Mouse (Mus musculus): ENCODE measurements around the gene Taar7e.
"Not testable (repeated sequence)": the region's sequence is repeated elsewhere in the genome, so short reads cannot be mapped to it uniquely, and the experiment has no call there.

Taar7e gene

GRCm38 (mm10) chr10:24037314-24037713, at the start of gene Taar7e:
Taar7e (plus strand) TSS chr10:24037614.
- DNase-seq (ENCODE audit: low spot score), result no peak

- DNase-seq (ENCODE audit: low spot score), result no peak
These were observed 44.0 kb upstream of the Taar7e start, which contains the start of gene Taar7a for GRCm38 (mm10) chr10:23993381-23993780. Taar7a (minus strand) TSS chr10:23993481.

- no peak for DNase-seq (ENCODE audit: low spot score)
These were observed 37.8 kb upstream of the Taar7e start, which contains the start of gene Taar7b for GRCm38 (mm10) chr10:23999639-24000038. Taar7b (plus strand) TSS chr10:23999939.

- DNase-seq (ENCODE audit: low spot score), result no peak
These were observed 31.0 kb upstream of the Taar7e start for GRCm38 (mm10) chr10:24006442-24006841.

GRCm38 (mm10) chr10:24007034-24007433, 30.4 kb upstream of the Taar7e start:
- no peak for DNase-seq (ENCODE audit: low spot score)

- no peak for DNase-seq (ENCODE audit: low spot score)
These were observed 29.3 kb upstream of the Taar7e start for GRCm38 (mm10) chr10:24008143-24008542.

DNA sequence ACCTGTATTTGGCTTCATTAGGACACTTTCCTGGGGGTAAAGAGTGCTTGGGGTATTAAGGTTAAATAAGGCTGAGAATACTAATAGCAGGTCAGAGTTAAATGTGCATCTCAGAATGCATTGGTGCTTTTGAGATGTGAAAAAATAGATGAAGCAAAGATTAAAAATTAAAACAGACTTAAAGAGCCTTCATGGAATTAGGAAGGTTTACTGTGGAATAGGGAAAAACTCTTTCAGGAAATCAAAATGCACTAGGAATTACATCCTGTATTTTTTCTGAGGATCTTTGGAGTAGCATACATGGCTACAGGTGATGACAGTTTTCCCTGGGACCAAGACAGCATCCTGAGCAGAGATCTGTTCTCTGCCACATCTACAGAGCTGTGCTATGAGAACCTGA, 10.5 kb upstream of the Taar7e start, which contains the start of gene Taar7d:
Gene Taar7d (plus strand): TSS at position 301 of the 400 bp plus-strand sequence.
- DNase-seq (ENCODE audit: low spot score), result no peak

- DNase-seq (ENCODE audit: low spot score), result no peak
These were observed 6.1 kb upstream of the Taar7e start for GRCm38 (mm10) chr10:24031347-24031746.

DNA sequence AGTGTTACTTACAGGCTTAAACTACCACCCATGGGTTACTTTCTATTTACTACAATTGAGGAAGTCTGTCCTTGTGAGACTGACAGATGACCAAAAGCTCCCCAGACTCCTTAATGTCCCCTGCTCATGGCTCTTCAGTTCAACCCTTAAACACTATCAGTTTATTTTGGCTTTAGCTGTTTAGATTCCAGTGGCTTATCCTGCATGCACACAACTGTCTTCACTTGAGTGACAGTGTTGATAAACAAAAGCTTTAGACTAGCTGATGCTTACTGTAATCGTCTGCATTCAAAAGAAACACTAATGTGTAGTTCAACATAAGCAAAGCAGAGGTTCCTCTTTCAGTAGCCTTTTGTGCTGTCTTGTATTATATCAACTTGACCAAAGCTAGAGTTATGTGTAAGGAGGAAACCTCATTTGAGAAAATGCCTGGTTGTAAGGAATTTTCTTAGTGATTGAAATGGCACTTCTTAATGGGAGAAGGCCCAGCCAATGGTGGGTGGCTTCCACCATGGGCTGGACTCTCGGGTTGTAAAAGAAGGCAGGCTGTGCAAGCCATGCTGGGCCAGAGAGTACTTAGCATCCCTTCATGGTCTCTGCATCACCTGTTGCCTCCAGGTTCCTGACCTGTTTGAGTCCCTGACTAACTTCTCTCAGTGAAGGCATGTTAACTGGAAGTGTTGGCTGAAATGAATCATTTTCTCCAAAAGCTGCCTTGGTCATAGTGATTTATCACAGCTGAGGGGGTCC, 2.9 kb downstream of the Taar7e start:
- DNase-seq (ENCODE audit: low spot score), result no peak

DNA sequence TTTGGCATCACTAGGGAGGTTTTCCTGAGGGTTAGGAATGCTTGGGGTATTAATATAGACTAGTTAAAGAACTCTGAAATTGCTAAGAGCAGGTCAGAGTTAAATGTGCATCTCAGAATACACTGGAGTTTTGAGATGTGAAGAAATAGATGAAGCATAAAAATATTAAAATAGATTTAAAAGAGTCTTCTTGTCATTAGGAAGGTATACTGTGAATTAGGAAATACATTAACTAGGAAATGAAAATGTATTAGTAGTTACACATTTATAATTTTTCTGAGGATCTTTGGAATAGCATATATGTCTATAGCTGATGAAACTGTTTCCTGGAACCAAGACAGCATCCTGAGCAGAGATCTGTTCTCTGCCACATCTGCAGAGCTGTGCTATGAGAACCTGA, 11.8 kb downstream of the Taar7e start, which contains the start of gene Taar7f:
Gene Taar7f (plus strand): TSS at position 301 of the 400 bp plus-strand sequence.
- DNase-seq (ENCODE audit: low spot score), result no peak

DNA sequence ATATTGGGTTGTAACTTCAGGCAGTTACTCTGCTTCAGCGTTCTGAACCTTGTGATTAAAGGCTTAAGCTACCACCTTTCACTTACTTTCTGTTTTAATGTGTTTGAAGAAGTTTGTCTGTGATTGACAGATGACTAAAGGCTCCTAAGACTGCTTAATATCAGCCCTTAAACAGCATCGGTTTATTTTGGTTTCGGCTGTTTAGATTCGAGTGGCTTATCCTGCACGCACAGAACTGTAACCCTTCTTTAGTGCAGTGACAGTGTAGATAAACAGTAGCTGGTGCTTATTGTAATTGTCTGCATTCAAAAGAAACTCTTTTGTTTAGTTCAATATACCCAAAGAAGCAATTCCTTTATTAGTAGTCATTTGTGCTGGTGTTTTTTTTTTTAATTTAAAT, 14.6 kb downstream of the Taar7e start:
- no peak for DNase-seq (ENCODE audit: low spot score)

GRCm38 (mm10) chr10:24058986-24059385, 21.6 kb downstream of the Taar7e start:
- DNase-seq (ENCODE audit: low spot score), result no peak

DNA sequence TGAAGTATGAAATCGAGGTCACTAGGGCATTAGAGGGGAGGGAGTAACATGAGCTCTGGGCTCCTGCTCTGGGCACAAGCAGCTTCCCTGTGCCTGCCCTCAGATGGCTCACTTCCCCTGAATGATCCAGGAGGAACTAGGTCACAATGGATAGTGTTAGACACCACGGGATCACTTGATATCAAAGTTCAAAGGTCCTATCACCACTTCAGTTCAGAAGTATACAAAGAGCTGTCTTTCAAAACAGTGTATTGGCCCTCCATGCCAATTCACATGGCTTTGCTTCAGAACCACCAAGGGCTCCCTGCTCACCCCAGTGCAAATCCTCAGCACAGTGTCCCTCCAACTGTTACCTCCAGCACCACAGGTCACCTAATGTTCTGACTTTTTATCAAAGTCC, 37.3 kb downstream of the Taar7e start:
- not testable (repeated sequence) for DNase-seq (ENCODE audit: low spot score)

DNA sequence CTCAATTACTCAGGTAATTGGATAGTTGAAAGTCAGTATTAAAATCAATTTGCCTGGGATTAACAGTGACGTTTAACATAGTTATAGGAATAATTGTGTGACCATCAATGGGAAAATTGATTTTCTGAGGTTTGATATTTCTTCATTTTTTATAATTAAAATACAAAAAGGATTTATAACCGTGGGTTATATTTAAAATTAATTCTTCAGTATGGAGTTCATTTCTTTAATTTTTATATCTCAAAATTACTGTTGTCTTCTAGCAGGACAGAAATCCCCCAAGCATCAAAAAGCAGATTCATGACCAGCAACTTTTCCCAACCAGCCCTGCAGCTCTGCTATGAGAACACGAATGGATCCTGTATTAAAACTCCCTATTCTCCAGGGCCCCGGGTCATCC, 38.8 kb downstream of the Taar7e start, which contains the start of gene Taar8a:
Gene Taar8a (plus strand): TSS at position 301 of the 400 bp plus-strand sequence.
- not testable (repeated sequence) for DNase-seq (ENCODE audit: low spot score)

DNA sequence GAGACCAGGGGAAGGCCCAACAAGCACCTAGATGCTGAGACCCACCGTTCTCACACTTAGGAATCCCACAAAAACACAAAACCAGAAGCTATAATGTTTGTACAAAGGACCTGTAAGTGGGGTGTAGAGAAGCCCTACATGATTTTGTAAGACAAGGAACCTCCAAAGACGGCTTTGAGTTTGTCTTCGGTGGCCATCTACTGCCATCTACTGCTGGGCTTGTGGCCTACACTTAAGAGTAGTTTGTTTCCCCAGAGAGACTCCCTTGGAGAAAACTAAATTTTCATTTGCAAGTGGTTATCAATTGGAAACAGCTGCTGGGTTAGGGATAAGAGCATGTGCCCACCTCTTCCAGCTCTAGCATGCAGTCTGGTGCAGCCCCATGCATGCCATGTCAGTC, 42.8 kb downstream of the Taar7e start:
- DNase-seq (ENCODE audit: low spot score), result peak; percentile 18

GRCm38 (mm10) chr10:24085936-24086335, 48.5 kb downstream of the Taar7e start:
- no peak for DNase-seq (ENCODE audit: low spot score)

- DNase-seq (ENCODE audit: low spot score), result no peak
These were observed 49.1 kb downstream of the Taar7e start for GRCm38 (mm10) chr10:24086555-24086954.

- DNase-seq (ENCODE audit: low spot score), result no peak
These were observed 49.8 kb downstream of the Taar7e start for GRCm38 (mm10) chr10:24087168-24087567.

All from MN1 (cell line).